Comparison of ENCODE assay signal across 14 mouse cellular contexts in genomic region chr15:62468076-62468475, GRCm38 (mm10).
DNase-seq lines count a peak whose midpoint lies in the region; ATAC-seq lines count a peak whose summit lies in the region.
"Had no signal": no experiment of that assay in that cellular context is flagged by ENCODE, and none has a peak within 500 bp of the region (broad histone marks: within the 10 kb centered on the region; RNA-seq: fewer than 3 reads in every experiment).

No protein-coding gene starts in this region.

- no peak for ATAC-seq in heart, embryonic 12.5 days (ENCODE audit: insufficient number of reproducible peaks, low FRiP score)
- ATAC-seq in megakaryocyte, adult 5-6 weeks (ENCODE audit: poor library complexity, severe bottlenecking), result no peak
- ATAC-seq: midbrain, embryonic 13.5 days had no signal

- H3K36me3 ChIP-seq in heart, embryonic 12.5 days, result no peaks in the 10 kb centered on the region
- H3K36me3 ChIP-seq: embryonic facial prominence, embryonic 13.5 days; forebrain, embryonic 10.5 days; midbrain, embryonic 13.5 days had no signal

- H3K4me1 ChIP-seq in heart, embryonic 12.5 days (replicated peaks), result no peaks in the 10 kb centered on the region
- H3K4me1 ChIP-seq: embryonic facial prominence, embryonic 13.5 days had no signal

- DNase-seq in cerebellum, adult 9-11 months, result peak; percentile 7
- no peak for DNase-seq in cerebellum, adult 11 months
- DNase-seq in heart, adult 9 months (ENCODE audit: low spot score in 2 of 2), result peak; percentile 3 to 19
- peak; percentile 89 for DNase-seq in Muller cell, postnatal 12 days (ENCODE audit: inconsistent ontology term)
- peak; percentile 28 for DNase-seq in gastrocnemius, postnatal 25 days
- DNase-seq: kidney, adult 9 months; layer of hippocampus, postnatal 36 days; lung, adult 18-20 months; thymus, postnatal 36 days had no signal

- WGBS in heart, embryonic 12.5 days, result 78% methylated on average over 3 of the region's 3 CpGs

- H3K27me3 ChIP-seq in heart, embryonic 12.5 days (replicated peaks), result no peaks in the 10 kb centered on the region
- H3K27me3 ChIP-seq: embryonic facial prominence, embryonic 13.5 days had no signal

- no peak overlapping the region for H3K27ac ChIP-seq in heart, embryonic 12.5 days (ENCODE audit: poor library complexity, severe bottlenecking)
- H3K27ac ChIP-seq: embryonic facial prominence, embryonic 13.5 days; forebrain, embryonic 10.5 days; midbrain, embryonic 13.5 days had no signal

- no peak overlapping the region for H3K9ac ChIP-seq in heart, embryonic 12.5 days
- H3K9ac ChIP-seq: embryonic facial prominence, embryonic 13.5 days; midbrain, embryonic 13.5 days had no signal

- H3K9me3 ChIP-seq in heart, embryonic 12.5 days (replicated peaks), result no peaks in the 10 kb centered on the region
- H3K9me3 ChIP-seq: embryonic facial prominence, embryonic 13.5 days; forebrain, embryonic 10.5 days; midbrain, embryonic 13.5 days had no signal

- no peak overlapping the region for H3K4me2 ChIP-seq in heart, embryonic 12.5 days
- H3K4me2 ChIP-seq: embryonic facial prominence, embryonic 13.5 days; midbrain, embryonic 13.5 days had no signal

- no peak overlapping the region for H3K4me3 ChIP-seq in heart, embryonic 12.5 days
- H3K4me3 ChIP-seq: embryonic facial prominence, embryonic 13.5 days; forebrain, embryonic 10.5 days; midbrain, embryonic 13.5 days had no signal
